Mouse (Mus musculus) liver, postnatal 0 days (tissue): ENCODE results near the gene Dcakd.

Experiments used
- CTCF ChIP-seq: sonication (generic); IDR thresholded peaks from 2 replicates; pipeline ENCODE4 v1.5.1; 2016; ENCODE audit warnings: antibody characterized with exemption, low read depth
- EP300 ChIP-seq: IDR thresholded peaks from 2 replicates; pipeline ENCODE4 v1.6.1; 2016; ENCODE audit warnings: antibody characterized with exemption, low read depth, mild to moderate bottlenecking

DNA sequence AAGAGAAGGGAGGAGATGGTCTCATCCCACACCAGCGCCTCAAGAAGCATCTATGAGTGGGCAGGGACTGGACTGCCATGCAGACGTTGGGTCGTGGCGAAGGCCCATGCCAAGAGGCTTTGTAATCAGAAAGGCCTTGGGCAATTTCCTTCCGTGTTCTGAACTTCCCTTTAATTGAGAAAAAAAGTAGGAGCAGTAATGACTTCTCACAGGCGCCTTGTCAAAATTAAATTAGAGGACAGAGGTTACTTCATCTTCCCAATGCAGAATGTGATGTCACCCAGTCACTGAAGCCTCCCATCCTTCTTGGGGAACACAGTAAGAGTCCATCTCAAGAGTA is 21.2 kb downstream of the Dcakd start:
- TF ChIP-seq EP300 (0 out of 2 replicates have a peak, but pooled peaks have one; percentile 5), CTCF (no peak)
